Mouse (Mus musculus): Measurements from ENCODE around the gene Otud7a. TPM values are rescaled to one million over a fixed set of nuclear protein-coding genes. Genes with fewer than 3 reads are reported as not detected.

Gene Otud7a
- polyA plus RNA-seq, 1 experiment from 2014 or later = 0.16 TPM

DNA sequence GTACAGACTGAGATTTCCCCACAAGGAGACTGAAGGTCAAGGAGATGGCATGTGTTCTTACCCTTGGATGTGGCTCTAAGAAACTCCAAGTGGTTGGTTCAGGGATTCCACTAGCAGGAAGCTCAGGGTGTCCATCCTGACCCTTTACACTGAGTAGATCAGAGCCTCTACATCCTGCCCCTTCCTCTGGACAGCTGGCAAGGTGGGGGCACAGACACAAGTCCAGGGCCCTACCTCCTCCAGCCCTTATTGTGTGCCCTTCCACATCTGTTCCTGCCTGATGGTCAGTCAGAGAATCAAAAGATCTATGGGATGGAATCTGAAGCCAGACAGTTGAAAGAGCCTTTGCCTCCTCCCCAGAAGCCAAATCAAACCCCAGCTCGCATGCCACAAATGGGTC is 293.6 kb downstream of the Otud7a start:
- Histone ChIP-seq H3K9ac (ENCODE audit: low read length) (no peak overlapping the region), H3K4me1 (ENCODE audit: control insufficient read depth, insufficient read depth, low read length) (no peaks in the 10 kb centered on the region), H3K4me3 (ENCODE audit: low read length) (no peak overlapping the region), H3K27ac (ENCODE audit: low read length) (no peak overlapping the region), H3K27me3 (ENCODE audit: control insufficient read depth, insufficient read depth, low read length) (no peaks in the 10 kb centered on the region), H3K4me2 (ENCODE audit: low read depth, low read length) (no peak overlapping the region), H3K36me3 (ENCODE audit: control insufficient read depth, insufficient read depth) (no peaks in the 10 kb centered on the region), H3K9me3 (replicated peaks; ENCODE audit: control insufficient read depth, low read length) (no peaks in the 10 kb centered on the region)
- WGBS = 68% methylated on average over 1 of the region's 1 CpGs
- ATAC-seq (replicated peaks; ENCODE audit: extremely low read depth, insufficient read depth, low FRiP score) = no peak

DNA sequence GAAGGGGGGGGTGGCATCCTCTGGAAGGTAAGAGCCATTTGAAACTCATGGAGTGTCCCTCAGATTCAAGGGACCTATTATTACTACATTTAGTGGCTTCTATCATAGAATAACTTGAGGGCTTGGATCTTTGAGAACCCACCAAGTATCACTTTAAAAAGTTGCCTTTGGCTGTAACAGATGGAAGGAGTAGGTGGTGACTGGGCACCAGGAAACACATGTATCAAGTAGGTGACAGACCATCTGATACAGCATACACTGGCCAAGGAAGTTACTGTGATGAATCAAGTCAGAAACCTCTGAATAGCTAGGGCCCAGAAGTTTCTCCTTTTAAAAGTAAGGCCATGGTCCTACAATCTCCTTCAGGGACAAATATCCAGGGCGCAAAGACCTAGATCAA is 298.6 kb downstream of the Otud7a start:
- H3K4me1 ChIP-seq (ENCODE audit: control insufficient read depth, insufficient read depth, low read length) = no peaks in the 10 kb centered on the region
- WGBS = 96% methylated on average over 1 of the region's 1 CpGs
- H3K9me3 ChIP-seq (replicated peaks; ENCODE audit: control insufficient read depth, low read length) = no peaks in the 10 kb centered on the region
- no peak overlapping the region for H3K27ac ChIP-seq (ENCODE audit: low read length)
- H3K27me3 ChIP-seq (ENCODE audit: control insufficient read depth, insufficient read depth, low read length) = no peaks in the 10 kb centered on the region
- H3K4me3 ChIP-seq (ENCODE audit: low read length) = no peak overlapping the region
- H3K36me3 ChIP-seq (ENCODE audit: control insufficient read depth, insufficient read depth) = no peaks in the 10 kb centered on the region
- H3K4me2 ChIP-seq (ENCODE audit: low read depth, low read length) = no peak overlapping the region
- H3K9ac ChIP-seq (ENCODE audit: low read length) = no peak overlapping the region
- ATAC-seq (replicated peaks; ENCODE audit: extremely low read depth, insufficient read depth, low FRiP score) = no peak

DNA sequence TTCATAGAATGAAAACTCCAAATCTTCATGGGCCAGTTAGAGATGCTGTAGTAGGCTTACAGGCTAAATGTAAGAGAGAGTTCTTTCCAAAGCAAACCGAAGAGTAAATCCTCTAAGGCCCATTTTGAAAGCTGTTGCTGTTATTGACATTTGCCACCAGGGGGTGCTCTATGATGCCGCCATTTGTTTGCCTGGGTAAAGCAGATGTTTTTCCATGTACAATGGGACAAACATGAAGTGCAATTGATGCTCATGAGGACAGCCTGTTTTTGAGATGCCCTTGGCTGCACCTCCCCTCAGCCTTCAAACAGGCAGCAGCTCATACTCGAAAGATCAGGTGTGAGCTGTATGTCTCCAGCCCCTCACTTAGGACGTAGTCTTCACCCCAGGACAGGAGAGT is 307.5 kb downstream of the Otud7a start:
- Histone ChIP-seq H3K27ac (ENCODE audit: low read length) (no peak overlapping the region), H3K9ac (ENCODE audit: low read length) (no peak overlapping the region), H3K4me3 (ENCODE audit: low read length) (no peak overlapping the region), H3K9me3 (replicated peaks; ENCODE audit: control insufficient read depth, low read length) (no peaks in the 10 kb centered on the region), H3K27me3 (ENCODE audit: control insufficient read depth, insufficient read depth, low read length) (peaks cover 41% of the 10 kb centered on the region), H3K4me1 (ENCODE audit: control insufficient read depth, insufficient read depth, low read length) (peaks cover 13% of the 10 kb centered on the region), H3K36me3 (ENCODE audit: control insufficient read depth, insufficient read depth) (no peaks in the 10 kb centered on the region), H3K4me2 (ENCODE audit: low read depth, low read length) (no peak overlapping the region)
- WGBS = 49% methylated on average over 4 of the region's 4 CpGs
- ATAC-seq (replicated peaks; ENCODE audit: extremely low read depth, insufficient read depth, low FRiP score) = no peak

DNA sequence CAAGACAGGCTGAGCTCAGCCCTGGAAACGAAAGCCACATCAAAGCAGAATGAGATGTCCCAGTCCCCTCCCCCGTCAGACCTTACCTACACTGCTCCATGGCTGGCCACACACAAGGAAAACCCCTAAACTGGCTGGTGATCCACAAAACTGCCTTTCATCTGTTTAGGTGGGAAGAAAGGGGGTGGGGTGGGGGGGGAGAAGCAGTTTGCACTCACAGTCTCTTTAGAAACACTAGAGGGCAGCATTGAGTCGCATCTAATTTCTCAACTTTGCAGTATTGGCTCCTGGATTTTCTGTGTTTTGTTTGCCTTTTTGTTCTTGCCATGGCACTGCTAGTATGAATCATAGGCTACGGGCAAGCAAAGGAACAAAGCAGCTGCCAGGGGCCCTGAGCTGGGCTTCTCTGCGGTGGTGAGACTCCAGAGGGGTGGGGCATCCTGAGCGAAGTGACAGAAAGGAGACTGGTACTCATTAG is 308.8 kb downstream of the Otud7a start:
- H3K9me3 ChIP-seq (replicated peaks; ENCODE audit: control insufficient read depth, low read length) = no peaks in the 10 kb centered on the region
- no peak overlapping the region for H3K9ac ChIP-seq (ENCODE audit: low read length)
- H3K36me3 ChIP-seq (ENCODE audit: control insufficient read depth, insufficient read depth) = no peaks in the 10 kb centered on the region
- no peak overlapping the region for H3K27ac ChIP-seq (ENCODE audit: low read length)
- H3K4me3 ChIP-seq (ENCODE audit: low read length) = no peak overlapping the region
- H3K4me2 ChIP-seq (ENCODE audit: low read depth, low read length) = no peak overlapping the region
- H3K4me1 ChIP-seq (ENCODE audit: control insufficient read depth, insufficient read depth, low read length) = peaks cover 17% of the 10 kb centered on the region
- ATAC-seq (replicated peaks; ENCODE audit: extremely low read depth, insufficient read depth, low FRiP score) = no peak
- WGBS = 17% methylated on average over 6 of the region's 6 CpGs
- peaks cover 53% of the 10 kb centered on the region for H3K27me3 ChIP-seq (ENCODE audit: control insufficient read depth, insufficient read depth, low read length)

DNA sequence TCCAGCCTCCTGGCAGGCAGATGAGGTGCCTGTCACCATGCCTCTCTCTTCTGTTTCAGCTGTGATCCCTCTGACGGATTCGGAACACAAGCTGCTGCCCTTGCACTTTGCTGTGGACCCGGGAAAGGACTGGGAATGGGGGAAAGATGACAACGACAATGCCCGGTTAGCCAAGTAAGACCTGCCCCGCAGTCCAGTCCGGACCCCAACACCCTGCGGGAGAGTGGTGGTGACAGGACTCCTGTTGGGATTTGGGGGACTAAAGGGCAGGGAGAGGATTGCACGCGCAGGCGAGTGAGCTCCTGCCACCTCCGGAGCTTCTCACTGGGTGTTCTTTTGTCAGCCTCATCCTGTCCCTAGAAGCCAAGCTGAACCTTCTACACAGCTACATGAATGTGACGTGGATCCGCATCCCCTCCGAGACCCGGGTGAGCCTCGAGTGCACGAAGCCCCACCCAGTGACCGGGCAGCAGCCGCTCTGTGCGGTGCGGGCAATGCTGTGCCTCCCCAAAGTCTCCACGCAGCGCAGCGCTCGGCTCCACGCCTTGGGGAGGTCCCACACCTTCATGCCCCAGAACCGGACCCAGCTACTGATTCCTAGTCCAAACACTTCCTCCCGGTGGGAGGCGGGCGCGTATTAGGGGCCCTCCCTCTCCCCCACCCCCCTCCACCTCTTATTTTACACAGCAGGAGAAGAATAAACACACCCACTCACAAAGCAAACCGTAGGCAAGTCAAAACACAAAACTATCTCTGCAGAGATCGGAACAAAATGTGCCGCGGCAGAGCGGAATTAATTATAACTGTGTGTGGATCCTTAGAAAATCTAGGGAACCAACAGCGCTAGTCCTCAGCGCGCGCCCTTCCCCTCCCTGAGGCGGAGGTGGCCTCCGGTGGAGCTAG is 310.3 kb downstream of the Otud7a start:
- Histone ChIP-seq H3K27me3 (ENCODE audit: control insufficient read depth, insufficient read depth, low read length) (peaks cover 68% of the 10 kb centered on the region), H3K4me3 (ENCODE audit: low read length) (peak overlapping the region; percentile 54), H3K4me1 (ENCODE audit: control insufficient read depth, insufficient read depth, low read length) (peaks cover 21% of the 10 kb centered on the region), H3K4me2 (ENCODE audit: low read depth, low read length) (peak overlapping the region; percentile 82), H3K9ac (ENCODE audit: low read length) (peak overlapping the region; percentile 63), H3K36me3 (ENCODE audit: control insufficient read depth, insufficient read depth) (no peaks in the 10 kb centered on the region), H3K9me3 (replicated peaks; ENCODE audit: control insufficient read depth, low read length) (no peaks in the 10 kb centered on the region), H3K27ac (ENCODE audit: low read length) (no peak overlapping the region)
- 1% methylated on average over 43 of the region's 43 CpGs for WGBS
- ATAC-seq (replicated peaks; ENCODE audit: extremely low read depth, insufficient read depth, low FRiP score) = no peak

DNA sequence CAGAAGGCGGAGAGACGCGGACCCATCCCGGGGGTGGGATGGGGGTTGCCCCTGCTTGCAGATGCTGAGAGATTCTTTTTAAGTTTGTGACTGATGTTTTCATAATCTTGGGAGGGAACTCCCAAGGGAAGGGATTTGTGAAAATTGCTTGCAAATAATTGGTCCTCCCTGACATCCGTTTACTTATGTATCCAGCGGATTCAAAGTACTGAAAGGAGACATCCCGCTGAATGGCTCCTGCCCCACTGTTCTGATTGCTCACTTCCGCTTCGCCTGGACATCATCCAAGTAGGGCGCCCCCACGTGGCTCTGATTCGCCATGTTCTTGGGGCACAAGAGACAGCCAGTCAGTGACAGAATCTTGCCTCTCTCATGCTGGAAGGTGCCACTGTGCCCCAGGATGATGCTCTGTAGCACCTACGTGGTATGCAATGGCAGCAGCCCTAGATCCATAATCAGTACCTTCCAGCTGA is 311.0 kb downstream of the Otud7a start:
- H3K36me3 ChIP-seq (ENCODE audit: control insufficient read depth, insufficient read depth) = no peaks in the 10 kb centered on the region
- H3K27ac ChIP-seq (ENCODE audit: low read length) = no peak overlapping the region
- 0 out of 2 replicates have a peak, but pooled peaks have one; percentile 40 for ATAC-seq (replicated peaks; ENCODE audit: extremely low read depth, insufficient read depth, low FRiP score)
- H3K9me3 ChIP-seq (replicated peaks; ENCODE audit: control insufficient read depth, low read length) = no peaks in the 10 kb centered on the region
- under 1% methylated on average over 13 of the region's 13 CpGs for WGBS
- peak overlapping the region; percentile 82 for H3K4me2 ChIP-seq (ENCODE audit: low read depth, low read length)
- peaks cover 73% of the 10 kb centered on the region for H3K27me3 ChIP-seq (ENCODE audit: control insufficient read depth, insufficient read depth, low read length)
- peak overlapping the region; percentile 63 for H3K9ac ChIP-seq (ENCODE audit: low read length)
- peaks cover 21% of the 10 kb centered on the region for H3K4me1 ChIP-seq (ENCODE audit: control insufficient read depth, insufficient read depth, low read length)
- peak overlapping the region; percentile 54 for H3K4me3 ChIP-seq (ENCODE audit: low read length)

DNA sequence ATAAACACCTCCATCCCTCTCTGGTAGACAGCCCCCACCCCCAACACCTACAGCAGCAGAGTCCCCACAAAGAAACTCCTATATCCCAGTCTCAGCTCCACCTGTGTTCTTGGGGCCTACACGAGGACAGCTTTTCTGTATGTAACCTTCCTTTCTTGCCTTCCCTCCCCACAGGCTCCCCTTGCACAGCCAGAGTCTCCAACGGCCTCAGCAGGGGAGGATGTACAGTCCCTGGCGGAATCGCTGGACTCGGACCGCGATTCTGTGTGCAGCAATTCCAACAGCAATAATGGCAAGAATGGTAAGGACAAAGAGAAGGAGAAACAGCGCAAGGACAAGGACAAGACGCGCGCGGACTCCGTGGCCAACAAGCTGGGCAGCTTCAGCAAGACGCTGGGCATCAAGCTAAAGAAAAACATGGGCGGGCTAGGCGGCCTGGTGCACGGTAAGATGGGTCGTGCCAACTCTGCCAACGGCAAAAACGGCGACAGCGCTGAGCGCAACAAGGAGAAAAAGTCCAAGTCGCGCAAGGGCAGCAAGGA is 312.7 kb downstream of the Otud7a start:
- H3K4me3 ChIP-seq (ENCODE audit: low read length) = peak overlapping the region; percentile 52; the same call in 1 of the 2 replicates
- H3K27ac ChIP-seq (ENCODE audit: low read length) = no peak overlapping the region
- peaks cover 82% of the 10 kb centered on the region for H3K27me3 ChIP-seq (ENCODE audit: control insufficient read depth, insufficient read depth, low read length)
- H3K4me1 ChIP-seq (ENCODE audit: control insufficient read depth, insufficient read depth, low read length) = peaks cover 21% of the 10 kb centered on the region
- no peaks in the 10 kb centered on the region for H3K9me3 ChIP-seq (replicated peaks; ENCODE audit: control insufficient read depth, low read length)
- WGBS = 7% methylated on average over 25 of the region's 25 CpGs
- no peak for ATAC-seq (replicated peaks; ENCODE audit: extremely low read depth, insufficient read depth, low FRiP score)
- H3K4me2 ChIP-seq (ENCODE audit: low read depth, low read length) = peak overlapping the region; percentile 70
- no peak overlapping the region for H3K9ac ChIP-seq (ENCODE audit: low read length)
- no peaks in the 10 kb centered on the region for H3K36me3 ChIP-seq (ENCODE audit: control insufficient read depth, insufficient read depth)

DNA sequence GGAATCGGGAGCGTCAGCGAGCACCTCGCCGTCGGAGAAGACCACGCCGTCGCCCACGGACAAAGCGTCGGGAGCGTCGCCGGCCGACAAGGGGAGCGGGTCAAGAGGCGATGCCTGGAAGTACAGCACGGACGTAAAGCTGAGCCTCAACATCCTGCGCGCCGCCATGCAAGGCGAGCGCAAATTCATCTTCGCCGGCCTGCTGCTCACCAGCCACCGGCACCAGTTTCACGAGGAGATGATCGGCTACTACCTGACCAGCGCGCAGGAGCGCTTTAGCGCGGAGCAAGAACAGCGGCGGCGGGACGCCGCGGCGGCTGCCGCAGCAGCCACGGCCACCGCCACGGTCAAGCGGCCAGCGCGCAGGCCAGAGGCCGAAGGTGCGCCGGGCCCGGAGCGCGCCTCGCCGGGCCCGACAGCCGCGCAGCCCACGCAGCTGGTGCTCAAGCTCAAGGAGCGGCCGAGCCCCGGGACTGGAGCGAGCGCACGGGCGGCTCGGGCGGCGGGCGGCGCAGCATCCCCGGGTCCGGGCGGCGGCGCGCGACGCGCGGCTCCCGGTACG is 313.2 kb downstream of the Otud7a start:
- Histone ChIP-seq H3K4me3 (ENCODE audit: low read length) (peak overlapping the region; percentile 52), H3K36me3 (ENCODE audit: control insufficient read depth, insufficient read depth) (no peaks in the 10 kb centered on the region), H3K4me1 (ENCODE audit: control insufficient read depth, insufficient read depth, low read length) (peaks cover 21% of the 10 kb centered on the region), H3K27ac (ENCODE audit: low read length) (no peak overlapping the region), H3K9me3 (replicated peaks; ENCODE audit: control insufficient read depth, low read length) (no peaks in the 10 kb centered on the region), H3K9ac (ENCODE audit: low read length) (no peak overlapping the region), H3K4me2 (ENCODE audit: low read depth, low read length) (peak overlapping the region; percentile 70), H3K27me3 (ENCODE audit: control insufficient read depth, insufficient read depth, low read length) (peaks cover 87% of the 10 kb centered on the region)
- 2% methylated on average over 85 of the region's 85 CpGs for WGBS
- no peak for ATAC-seq (replicated peaks; ENCODE audit: extremely low read depth, insufficient read depth, low FRiP score)
